Mouse (Mus musculus): ENCODE measurements around the gene Rtf1.

DNA sequence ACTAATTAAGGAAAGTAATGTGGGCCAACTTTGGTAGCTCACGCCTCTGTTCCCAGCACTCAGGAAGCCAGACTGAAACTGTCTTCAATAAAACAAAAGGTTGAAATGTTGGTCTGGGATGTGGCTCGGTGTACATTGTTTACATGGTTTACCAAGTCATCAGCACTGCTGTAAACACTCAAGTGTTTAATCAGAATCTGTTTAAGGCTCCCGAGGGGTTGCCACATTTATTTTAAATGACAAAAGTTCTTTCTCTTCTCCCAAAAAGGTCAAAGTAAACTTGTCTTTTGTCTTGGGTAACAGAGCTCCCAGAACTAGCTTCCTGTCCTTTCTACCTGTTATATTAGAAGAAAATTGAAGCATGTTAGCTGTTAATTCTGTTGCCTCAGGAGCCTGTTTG lies 32.8 kb downstream of the Rtf1 start:
- TF ChIP-seq TAL1 (conservative IDR thresholded peaks at IDR 0.05; ENCODE audit: low read depth, low read length): no peak
- TF ChIP-seq GATA1 (IDR thresholded peaks at IDR 0.05; ENCODE audit: borderline replicate concordance, low read length): no peak
- no peak for TF ChIP-seq CTCF (IDR thresholded peaks at IDR 0.05; ENCODE audit: low read depth, low read length)
- no peak for TF ChIP-seq POLR2AphosphoS5 (IDR thresholded peaks at IDR 0.05; ENCODE audit: insufficient replicate concordance, low read depth, low read length)
- no peak for TF ChIP-seq GATA2 (IDR thresholded peaks at IDR 0.05; ENCODE audit: borderline replicate concordance, low read depth, low read length)

Measured in G1E (cell line).